Mouse (Mus musculus) testis, adult 2 months (tissue): Measurements from ENCODE around the gene Etl4. TPM values are rescaled to one million over a fixed set of nuclear protein-coding genes. Genes with fewer than 3 reads are reported as not detected.
"Not testable (repeated sequence)": the region's sequence is repeated elsewhere in the genome, so short reads cannot be mapped to it uniquely, and the experiment has no call there.

Experiments
- H3K27ac ChIP-seq: fragments of 200-500 bp; 2 replicates; pipeline ENCODE4 v1.5.1; 2012; ENCODE audit warnings: low read depth, low read length; ENCODE audit not compliant: control insufficient read depth, insufficient read depth
- H3K27me3 ChIP-seq: fragments of 200-500 bp; 2 replicates; pipeline ENCODE4 v1.6.1; 2012; ENCODE audit warnings: mild to moderate bottlenecking, low read length, moderate library complexity; ENCODE audit not compliant: control insufficient read depth, insufficient read depth
- H3K36me3 ChIP-seq: fragments of 200-500 bp; 2 replicates; pipeline ENCODE4 v1.6.1; 2012; ENCODE audit warnings: mild to moderate bottlenecking, low read length; ENCODE audit not compliant: control insufficient read depth, insufficient read depth
- H3K4me1 ChIP-seq: fragments of 200-500 bp; 2 replicates; pipeline ENCODE4 v1.6.1; 2012; ENCODE audit warnings: low read length; ENCODE audit not compliant: control insufficient read depth, insufficient read depth
- H3K4me3 ChIP-seq: fragments of 200-500 bp; 2 replicates; pipeline ENCODE4 v1.5.1; 2012; ENCODE audit warnings: low read depth, mild to moderate bottlenecking, low read length, moderate library complexity, mixed read lengths; ENCODE audit not compliant: control insufficient read depth
- CTCF ChIP-seq: fragments of 200-500 bp; IDR thresholded peaks from 2 replicates; pipeline ENCODE4 v1.5.1; 2012; ENCODE audit warnings: low read depth, mild to moderate bottlenecking, inconsistent platforms, low read length, moderate library complexity; ENCODE audit not compliant: control insufficient read depth, insufficient read depth, insufficient replicate concordance
- POLR2A ChIP-seq: fragments of 200-500 bp; IDR thresholded peaks from 2 replicates; pipeline ENCODE4 v1.6.1; 2012; ENCODE audit warnings: low read depth, mild to moderate bottlenecking, inconsistent platforms, low read length, moderate library complexity; ENCODE audit not compliant: control insufficient read depth
- polyA plus RNA-seq: library from polyadenylated mRNA; depleted of rRNA; stranded (reverse); fragments of >200 nt; gene quantifications from 2 replicates; pipeline ENCODE4 v1.2.3, GENCODE M21; 2012

The Etl4 gene
- polyA plus RNA-seq, 1 experiment: 16.3 TPM

- no peaks in the 10 kb centered on the region for H3K36me3 ChIP-seq
- H3K4me3 ChIP-seq: no peak overlapping the region
- H3K4me1 ChIP-seq: no peaks in the 10 kb centered on the region
- TF ChIP-seq CTCF (no peak), POLR2A (no peak)
- no peaks in the 10 kb centered on the region for H3K27me3 ChIP-seq
- H3K27ac ChIP-seq: no peak overlapping the region
Observed at GRCm38 (mm10) chr2:20678793-20679192, 769.2 kb downstream of the Etl4 start.

- not testable (repeated sequence) for H3K36me3 ChIP-seq, H3K27ac ChIP-seq, H3K4me1 ChIP-seq, H3K4me3 ChIP-seq, H3K27me3 ChIP-seq
Observed at GRCm38 (mm10) chr2:20682203-20682602, 772.6 kb downstream of the Etl4 start.

GRCm38 (mm10) chr2:20689389-20689788 is 779.8 kb downstream of the Etl4 start:
- Histone ChIP-seq H3K27ac (peak overlapping the region; percentile 18; the same call in 1 of the 2 replicates), H3K4me3 (no peak overlapping the region), H3K27me3 (no peaks in the 10 kb centered on the region), H3K4me1 (no peaks in the 10 kb centered on the region), H3K36me3 (no peaks in the 10 kb centered on the region)
- TF ChIP-seq POLR2A: no peak

GRCm38 (mm10) chr2:20692898-20693297 is 783.3 kb downstream of the Etl4 start:
- H3K4me3 ChIP-seq: no peak overlapping the region
- no peaks in the 10 kb centered on the region for H3K27me3 ChIP-seq
- H3K36me3 ChIP-seq: no peaks in the 10 kb centered on the region
- TF ChIP-seq POLR2A (no peak), CTCF (no peak)
- no peaks in the 10 kb centered on the region for H3K4me1 ChIP-seq
- H3K27ac ChIP-seq: no peak overlapping the region

GRCm38 (mm10) chr2:20693772-20694171 is 784.2 kb downstream of the Etl4 start:
- H3K36me3 ChIP-seq: no peaks in the 10 kb centered on the region
- no peaks in the 10 kb centered on the region for H3K27me3 ChIP-seq
- no peaks in the 10 kb centered on the region for H3K4me1 ChIP-seq
- H3K4me3 ChIP-seq: no peak overlapping the region
- no peak overlapping the region for H3K27ac ChIP-seq
- TF ChIP-seq POLR2A: no peak
- peak; percentile 4; the same call in 1 of the 2 replicates for TF ChIP-seq CTCF

- Histone ChIP-seq H3K36me3 (no peaks in the 10 kb centered on the region), H3K4me3 (no peak overlapping the region), H3K27ac (no peak overlapping the region), H3K27me3 (no peaks in the 10 kb centered on the region), H3K4me1 (no peaks in the 10 kb centered on the region)
- no peak for TF ChIP-seq CTCF
Observed at GRCm38 (mm10) chr2:20697719-20698118, 788.1 kb downstream of the Etl4 start.

- Histone ChIP-seq H3K4me3 (no peak overlapping the region), H3K4me1 (no peaks in the 10 kb centered on the region), H3K27ac (no peak overlapping the region), H3K27me3 (no peaks in the 10 kb centered on the region), H3K36me3 (no peaks in the 10 kb centered on the region)
- TF ChIP-seq POLR2A (no peak), CTCF (no peak)
Observed at GRCm38 (mm10) chr2:20705110-20705509, 795.5 kb downstream of the Etl4 start.

GRCm38 (mm10) chr2:20710589-20710988 is 801.0 kb downstream of the Etl4 start:
- Histone ChIP-seq H3K36me3 (no peaks in the 10 kb centered on the region), H3K27me3 (no peaks in the 10 kb centered on the region), H3K4me3 (no peak overlapping the region), H3K27ac (no peak overlapping the region), H3K4me1 (no peaks in the 10 kb centered on the region)
- TF ChIP-seq POLR2A (no peak), CTCF (no peak)
